Mouse (Mus musculus): ENCODE measurements around the gene Polr3c. TPM values are rescaled to one million over a fixed set of nuclear protein-coding genes. Genes with fewer than 3 reads are reported as not detected.
"Not testable (repeated sequence)": the region's sequence is repeated elsewhere in the genome, so short reads cannot be mapped to it uniquely, and the experiment has no call there.

Polr3c gene
- polyA plus RNA-seq, 1 experiment from 2014 or later = 28.1 TPM

GRCm38 (mm10) chr3:96673514-96673913 lies 53.9 kb downstream of the Polr3c start:
- no peaks in the 10 kb centered on the region for H3K9me3 ChIP-seq (ENCODE audit: control insufficient read depth, low read length)
- H3K4me2 ChIP-seq (replicated peaks) = no peak overlapping the region
- H3K27ac ChIP-seq = no peak overlapping the region
- H3K9ac ChIP-seq = no peak overlapping the region
- H3K27me3 ChIP-seq (ENCODE audit: control insufficient read depth, insufficient read depth, low read length) = peaks cover 9% of the 10 kb centered on the region; the same call in 1 of the 2 replicates
- H3K4me3 ChIP-seq (replicated peaks; ENCODE audit: low read length) = no peak overlapping the region
- no peak for DNase-seq (ENCODE audit: low spot score)
- no peaks in the 10 kb centered on the region for H3K36me3 ChIP-seq (replicated peaks; ENCODE audit: control insufficient read depth, insufficient read depth)
- ATAC-seq (ENCODE audit: low FRiP score) = no peak
- WGBS = 69% methylated on average over 4 of the region's 4 CpGs
- no peaks in the 10 kb centered on the region; the same call in 1 of the 2 replicates for H3K4me1 ChIP-seq (replicated peaks; ENCODE audit: control insufficient read depth, insufficient read depth, low read length)

GRCm38 (mm10) chr3:96671519-96671918 lies 55.9 kb downstream of the Polr3c start:
- DNase-seq (ENCODE audit: low spot score) (no peak), ATAC-seq (ENCODE audit: low FRiP score) (no peak)
- Histone ChIP-seq H3K4me1 (replicated peaks; ENCODE audit: control insufficient read depth, insufficient read depth, low read length) (no peaks in the 10 kb centered on the region; the same call in 1 of the 2 replicates), H3K4me2 (replicated peaks) (no peak overlapping the region), H3K9me3 (ENCODE audit: control insufficient read depth, low read length) (no peaks in the 10 kb centered on the region), H3K4me3 (replicated peaks; ENCODE audit: low read length) (no peak overlapping the region), H3K9ac (no peak overlapping the region), H3K27me3 (ENCODE audit: control insufficient read depth, insufficient read depth, low read length) (peaks cover 9% of the 10 kb centered on the region; the same call in 1 of the 2 replicates), H3K36me3 (replicated peaks; ENCODE audit: control insufficient read depth, insufficient read depth) (no peaks in the 10 kb centered on the region), H3K27ac (no peak overlapping the region)
- WGBS = 93% methylated on average over 5 of the region's 5 CpGs

- Histone ChIP-seq H3K4me2 (replicated peaks) (peak within 1 kb of the TSS; percentile 59), H3K27me3 (ENCODE audit: control insufficient read depth, insufficient read depth, low read length) (peaks cover 9% of the 10 kb centered on the region; the same call in 1 of the 2 replicates), H3K27ac (no peak within 1 kb of the TSS), H3K4me1 (replicated peaks; ENCODE audit: control insufficient read depth, insufficient read depth, low read length) (no peaks in the 10 kb centered on the region; the same call in 1 of the 2 replicates), H3K9me3 (ENCODE audit: control insufficient read depth, low read length) (no peaks in the 10 kb centered on the region), H3K9ac (peak within 1 kb of the TSS; percentile 36; the same call in 1 of the 2 replicates), H3K4me3 (replicated peaks; ENCODE audit: low read length) (peak within 1 kb of the TSS; percentile 39), H3K36me3 (replicated peaks; ENCODE audit: control insufficient read depth, insufficient read depth) (no peaks in the 10 kb centered on the region)
- 5% methylated on average over 35 of the region's 35 CpGs for WGBS
- peak; percentile 94 for ATAC-seq (ENCODE audit: low FRiP score)
- peak; percentile 67 for DNase-seq (ENCODE audit: low spot score)
Observed at GRCm38 (mm10) chr3:96669727-96670468, 57.5 kb downstream of the Polr3c start, which contains the start of gene Ankrd35. Ankrd35 (plus strand) TSS chr3:96670131.

- no peaks in the 10 kb centered on the region for H3K36me3 ChIP-seq (replicated peaks; ENCODE audit: control insufficient read depth, insufficient read depth)
- H3K9me3 ChIP-seq (ENCODE audit: control insufficient read depth, low read length) = no peaks in the 10 kb centered on the region
- ATAC-seq (ENCODE audit: low FRiP score) = no peak
- DNase-seq (ENCODE audit: low spot score) = no peak
- no peak overlapping the region for H3K4me2 ChIP-seq (replicated peaks)
- H3K27me3 ChIP-seq (ENCODE audit: control insufficient read depth, insufficient read depth, low read length) = peaks cover 9% of the 10 kb centered on the region; the same call in 1 of the 2 replicates
- H3K4me3 ChIP-seq (replicated peaks; ENCODE audit: low read length) = no peak overlapping the region
- 97% methylated on average over 5 of the region's 5 CpGs for WGBS
- no peak overlapping the region for H3K27ac ChIP-seq
- peaks cover 3% of the 10 kb centered on the region; the same call in 1 of the 2 replicates for H3K4me1 ChIP-seq (replicated peaks; ENCODE audit: control insufficient read depth, insufficient read depth, low read length)
- H3K9ac ChIP-seq = no peak overlapping the region
Observed at GRCm38 (mm10) chr3:96668424-96669067, 58.9 kb downstream of the Polr3c start.

GRCm38 (mm10) chr3:96667316-96667715 lies 60.1 kb downstream of the Polr3c start:
- Histone ChIP-seq H3K27me3 (ENCODE audit: control insufficient read depth, insufficient read depth, low read length) (peaks cover 9% of the 10 kb centered on the region; the same call in 1 of the 2 replicates), H3K4me3 (replicated peaks; ENCODE audit: low read length) (no peak overlapping the region), H3K27ac (no peak overlapping the region), H3K9ac (no peak overlapping the region), H3K4me2 (replicated peaks) (no peak overlapping the region), H3K9me3 (ENCODE audit: control insufficient read depth, low read length) (no peaks in the 10 kb centered on the region), H3K4me1 (replicated peaks; ENCODE audit: control insufficient read depth, insufficient read depth, low read length) (peaks cover 10% of the 10 kb centered on the region; the same call in 1 of the 2 replicates), H3K36me3 (replicated peaks; ENCODE audit: control insufficient read depth, insufficient read depth) (no peaks in the 10 kb centered on the region)
- 52% methylated on average over 1 of the region's 1 CpGs for WGBS
- DNase-seq (ENCODE audit: low spot score) = no peak
- ATAC-seq (ENCODE audit: low FRiP score) = no peak

GRCm38 (mm10) chr3:96666916-96667315 lies 60.5 kb downstream of the Polr3c start:
- no peak overlapping the region for H3K4me2 ChIP-seq (replicated peaks)
- H3K4me1 ChIP-seq (replicated peaks; ENCODE audit: control insufficient read depth, insufficient read depth, low read length) = peaks cover 10% of the 10 kb centered on the region; the same call in 1 of the 2 replicates
- no peak overlapping the region for H3K4me3 ChIP-seq (replicated peaks; ENCODE audit: low read length)
- H3K36me3 ChIP-seq (replicated peaks; ENCODE audit: control insufficient read depth, insufficient read depth) = no peaks in the 10 kb centered on the region
- no peak overlapping the region for H3K9ac ChIP-seq
- 96% methylated on average over 5 of the region's 5 CpGs for WGBS
- ATAC-seq (ENCODE audit: low FRiP score) (no peak), DNase-seq (ENCODE audit: low spot score) (no peak)
- peaks cover 9% of the 10 kb centered on the region; the same call in 1 of the 2 replicates for H3K27me3 ChIP-seq (ENCODE audit: control insufficient read depth, insufficient read depth, low read length)
- H3K27ac ChIP-seq = no peak overlapping the region
- H3K9me3 ChIP-seq (ENCODE audit: control insufficient read depth, low read length) = no peaks in the 10 kb centered on the region

GRCm38 (mm10) chr3:96665732-96666363 lies 61.6 kb downstream of the Polr3c start:
- H3K9me3 ChIP-seq (ENCODE audit: control insufficient read depth, low read length); H3K27ac ChIP-seq; H3K4me2 ChIP-seq (replicated peaks); H3K27me3 ChIP-seq (ENCODE audit: control insufficient read depth, insufficient read depth, low read length); H3K4me1 ChIP-seq (replicated peaks; ENCODE audit: control insufficient read depth, insufficient read depth, low read length); ATAC-seq (ENCODE audit: low FRiP score); H3K4me3 ChIP-seq (replicated peaks; ENCODE audit: low read length); H3K36me3 ChIP-seq (replicated peaks; ENCODE audit: control insufficient read depth, insufficient read depth); DNase-seq (ENCODE audit: low spot score); H3K9ac ChIP-seq: not testable (repeated sequence)
- 92% methylated on average over 7 of the region's 7 CpGs for WGBS

GRCm38 (mm10) chr3:96663432-96664239 lies 63.8 kb downstream of the Polr3c start:
- DNase-seq (ENCODE audit: low spot score) = peak; percentile 90
- no peaks in the 10 kb centered on the region for H3K9me3 ChIP-seq (ENCODE audit: control insufficient read depth, low read length)
- H3K4me3 ChIP-seq (replicated peaks; ENCODE audit: low read length) = peak overlapping the region; percentile 22
- 0 out of 2 replicates have a peak, but pooled peaks cover 10% of the 10 kb centered on the region for H3K4me1 ChIP-seq (replicated peaks; ENCODE audit: control insufficient read depth, insufficient read depth, low read length)
- WGBS = 6% methylated on average over 17 of the region's 18 CpGs
- peak overlapping the region; percentile 60 for H3K4me2 ChIP-seq (replicated peaks)
- H3K27ac ChIP-seq = peak overlapping the region; percentile 45; the same call in 1 of the 2 replicates
- H3K9ac ChIP-seq = peak overlapping the region; percentile 50
- no peaks in the 10 kb centered on the region for H3K27me3 ChIP-seq (ENCODE audit: control insufficient read depth, insufficient read depth, low read length)
- no peaks in the 10 kb centered on the region for H3K36me3 ChIP-seq (replicated peaks; ENCODE audit: control insufficient read depth, insufficient read depth)
- peak; percentile 84 for ATAC-seq (ENCODE audit: low FRiP score)

All from hindbrain, embryonic 14.5 days (tissue).